15 mouse cellular contexts compared by ENCODE assay signal in genomic region chr17:5858209-5858608, GRCm38 (mm10).
"Had no signal": no experiment of that assay in that cellular context is flagged by ENCODE, and none has a peak within 500 bp of the region (broad histone marks: within the 10 kb centered on the region; RNA-seq: fewer than 3 reads in every experiment).

No protein-coding gene starts in this region.

- H3K4me1 ChIP-seq: limb, embryonic 12.5 days had no signal

- H3K27me3 ChIP-seq: intestine, embryonic 15.5 days; limb, embryonic 12.5 days; limb, embryonic 15.5 days; midbrain, embryonic 13.5 days had no signal

- H3K4me3 ChIP-seq: intestine, embryonic 15.5 days; limb, embryonic 12.5 days; limb, embryonic 15.5 days; midbrain, embryonic 13.5 days had no signal

- ATAC-seq: intestine, embryonic 15.5 days; liver, postnatal 0 days; midbrain, embryonic 13.5 days had no signal

- H3K36me3 ChIP-seq: midbrain, embryonic 13.5 days had no signal

- DNase-seq: kidney, adult 11 months; kidney, adult 9 months; left cerebral cortex, postnatal 4 days; liver, postnatal 0 days; lung, embryonic 14.5 days; retina, postnatal 1 day; right cerebral cortex, postnatal 25 days; thymus, postnatal 36 days had no signal

- H3K9ac ChIP-seq: intestine, embryonic 15.5 days; limb, embryonic 12.5 days; limb, embryonic 15.5 days; liver, embryonic 14.5 days; liver, postnatal 0 days; lung, embryonic 14.5 days; midbrain, embryonic 13.5 days had no signal

- H3K4me2 ChIP-seq: intestine, embryonic 15.5 days; limb, embryonic 12.5 days; limb, embryonic 15.5 days; liver, embryonic 11.5 days; lung, embryonic 14.5 days; midbrain, embryonic 13.5 days had no signal

- H3K9me3 ChIP-seq: intestine, embryonic 15.5 days; limb, embryonic 12.5 days; limb, embryonic 15.5 days had no signal

- H3K27ac ChIP-seq: intestine, embryonic 15.5 days; limb, embryonic 12.5 days; limb, embryonic 15.5 days; liver, embryonic 14.5 days; macrophage; midbrain, embryonic 13.5 days had no signal
